Mouse (Mus musculus): ENCODE measurements at regions not wholly inside any gene's neighbourhood (a gene's known extent, or its start where the extent isn't known, plus 50 kb on each side); places are given as distances from the start of the nearest gene placed in this dataset.

DNA sequence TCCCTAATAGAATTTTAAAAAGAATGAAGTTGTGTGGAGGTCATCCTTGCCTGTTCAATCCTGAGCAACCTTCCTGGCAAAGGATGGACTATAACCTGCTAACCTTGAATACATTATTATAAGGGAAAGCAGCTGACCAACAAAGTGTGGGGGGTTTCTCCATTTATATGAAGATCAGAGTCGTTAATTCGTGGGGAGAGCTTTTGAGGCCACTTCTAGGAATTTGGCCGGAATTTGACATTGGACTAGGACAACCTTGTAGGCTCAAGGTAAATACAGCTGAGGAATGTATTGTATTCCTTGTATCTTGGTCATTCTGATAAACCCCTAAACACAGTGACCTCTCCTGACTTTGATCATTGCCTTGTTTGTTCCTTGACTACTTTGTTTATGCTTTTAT, 56.9 kb downstream of the Klf4 start:
- Histone ChIP-seq H3K4me1 (peaks cover 34% of the 10 kb centered on the region), H3K36me3 (no peaks in the 10 kb centered on the region), H3K9me3 (replicated peaks) (no peaks in the 10 kb centered on the region), H3K27ac (replicated peaks) (no peak overlapping the region), H3K4me3 (replicated peaks) (no peak overlapping the region), H3K27me3 (no peaks in the 10 kb centered on the region), H3K4me2 (replicated peaks) (no peak overlapping the region), H3K9ac (no peak overlapping the region)
- no peak for ATAC-seq (ENCODE audit: insufficient number of reproducible peaks, low FRiP score, low TSS enrichment, low read depth)
- 87% methylated on average over 3 of the region's 3 CpGs for WGBS

DNA sequence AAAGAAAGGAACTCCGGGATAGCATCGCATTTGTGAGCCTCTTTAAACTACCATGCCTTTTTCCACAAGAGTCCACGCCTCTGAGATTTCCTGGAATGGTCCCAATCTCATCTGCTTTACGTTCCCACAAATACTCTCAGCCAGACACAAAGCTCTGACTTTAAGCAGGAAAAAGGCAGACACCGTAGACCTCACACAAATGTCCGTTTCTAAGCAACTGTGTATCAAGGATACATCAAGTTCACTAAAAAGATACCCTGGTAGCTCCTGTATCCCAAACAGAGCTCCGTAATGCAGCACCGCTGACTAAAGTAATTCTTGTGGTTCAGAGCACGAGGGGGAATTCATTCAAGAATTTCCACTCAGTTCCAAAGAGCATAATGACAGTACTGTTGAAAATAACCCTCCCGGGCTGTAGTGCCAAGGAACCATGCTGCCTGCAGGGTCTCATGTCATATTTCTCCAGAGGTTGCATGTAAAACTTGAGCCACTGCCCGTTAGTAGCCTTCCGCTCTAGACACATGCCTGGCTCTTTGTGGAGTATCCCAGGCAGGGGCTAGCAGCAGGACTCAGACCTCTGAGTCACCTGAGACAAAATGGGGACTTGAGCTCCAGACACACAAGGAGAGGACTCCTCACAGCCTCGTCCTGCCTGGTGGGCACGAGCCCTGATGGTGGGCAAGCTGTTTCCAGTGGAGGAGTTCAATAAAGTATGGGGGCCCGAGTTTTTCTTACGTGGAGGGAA, 58.0 kb downstream of the Klf4 start:
- Histone ChIP-seq H3K4me1 (peaks cover 27% of the 10 kb centered on the region), H3K4me3 (replicated peaks) (no peak overlapping the region), H3K36me3 (no peaks in the 10 kb centered on the region), H3K4me2 (replicated peaks) (no peak overlapping the region), H3K27me3 (no peaks in the 10 kb centered on the region), H3K27ac (replicated peaks) (0 out of 2 replicates have a peak overlapping the region, but pooled peaks have one; percentile 13), H3K9me3 (replicated peaks) (no peaks in the 10 kb centered on the region), H3K9ac (no peak overlapping the region)
- WGBS: 46% methylated on average over 16 of the region's 16 CpGs
- 0 out of 2 replicates have a peak, but pooled peaks have one; percentile 4 for ATAC-seq (ENCODE audit: insufficient number of reproducible peaks, low FRiP score, low TSS enrichment, low read depth)

DNA sequence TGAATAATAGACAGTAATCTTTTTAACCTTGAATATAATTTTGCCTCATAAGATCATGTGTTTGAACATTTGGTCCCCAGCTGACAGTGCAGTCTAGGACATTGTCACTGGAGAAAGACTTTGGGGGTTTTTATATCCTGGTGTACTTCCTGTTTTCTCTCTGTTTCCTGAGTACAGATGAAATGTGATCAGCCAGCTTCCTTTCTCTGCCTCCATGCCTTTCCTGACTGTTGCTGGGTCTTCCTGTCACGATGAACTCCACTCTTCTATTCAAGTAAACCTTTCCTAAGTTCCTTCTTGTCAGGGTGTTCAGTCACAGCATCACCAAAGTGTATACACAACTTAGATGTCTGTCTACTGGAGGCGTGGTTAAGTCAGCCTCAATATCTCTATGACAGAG, 59.6 kb downstream of the Klf4 start:
- Histone ChIP-seq H3K9me3 (replicated peaks) (no peaks in the 10 kb centered on the region), H3K4me3 (replicated peaks) (no peak overlapping the region), H3K4me2 (replicated peaks) (no peak overlapping the region), H3K27ac (replicated peaks) (no peak overlapping the region), H3K36me3 (no peaks in the 10 kb centered on the region), H3K4me1 (peaks cover 12% of the 10 kb centered on the region), H3K9ac (no peak overlapping the region), H3K27me3 (no peaks in the 10 kb centered on the region)
- 67% methylated on average over 2 of the region's 2 CpGs for WGBS
- ATAC-seq (ENCODE audit: insufficient number of reproducible peaks, low FRiP score, low TSS enrichment, low read depth): no peak

DNA sequence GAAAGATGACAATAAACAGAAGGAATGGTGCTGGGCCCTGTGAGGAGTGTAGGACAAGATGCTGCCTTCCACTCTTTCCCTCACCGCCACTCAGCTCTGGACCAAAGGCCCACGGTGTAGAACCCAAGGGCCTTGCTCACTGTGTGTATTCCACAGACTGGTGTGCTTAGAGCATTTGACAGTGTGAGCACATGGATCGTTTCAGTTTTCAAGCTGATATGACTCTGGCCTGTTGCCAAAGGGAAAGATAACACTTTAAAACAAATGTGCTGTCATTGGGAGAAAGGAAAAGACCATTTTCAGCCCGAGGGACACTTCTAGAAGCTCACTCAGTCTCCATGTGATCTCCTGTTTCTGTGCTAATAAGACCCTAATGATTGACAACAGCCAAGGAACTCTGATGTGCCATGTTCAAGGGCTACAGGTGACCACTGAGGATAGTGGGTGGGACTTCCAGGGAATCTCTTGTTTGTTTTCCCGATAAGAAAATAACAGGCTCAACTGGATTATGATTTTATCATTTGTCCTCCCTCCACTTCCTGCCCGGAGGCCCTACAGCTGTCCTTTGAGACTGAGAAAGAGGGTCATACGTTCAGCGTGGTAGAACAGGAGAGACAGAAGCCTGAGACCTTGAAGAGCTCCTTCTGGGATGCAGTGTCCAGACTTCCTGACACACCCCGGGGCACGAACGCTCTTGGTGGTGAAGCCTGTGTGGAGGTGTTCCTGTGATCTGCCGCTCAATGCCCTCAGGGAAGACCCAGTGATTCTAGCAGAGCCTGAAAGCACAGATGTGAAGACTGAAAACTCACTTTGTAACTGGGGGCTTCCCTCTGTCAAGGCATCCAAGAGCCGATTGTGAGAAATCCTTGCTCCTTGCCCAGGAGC, 61.2 kb downstream of the Klf4 start:
- Histone ChIP-seq H3K36me3 (no peaks in the 10 kb centered on the region), H3K4me1 (peaks cover 11% of the 10 kb centered on the region), H3K4me3 (replicated peaks) (no peak overlapping the region), H3K4me2 (replicated peaks) (no peak overlapping the region), H3K9me3 (replicated peaks) (no peaks in the 10 kb centered on the region), H3K27me3 (no peaks in the 10 kb centered on the region), H3K9ac (no peak overlapping the region), H3K27ac (replicated peaks) (no peak overlapping the region)
- WGBS: 63% methylated on average over 13 of the region's 13 CpGs
- ATAC-seq (ENCODE audit: insufficient number of reproducible peaks, low FRiP score, low TSS enrichment, low read depth): no peak

DNA sequence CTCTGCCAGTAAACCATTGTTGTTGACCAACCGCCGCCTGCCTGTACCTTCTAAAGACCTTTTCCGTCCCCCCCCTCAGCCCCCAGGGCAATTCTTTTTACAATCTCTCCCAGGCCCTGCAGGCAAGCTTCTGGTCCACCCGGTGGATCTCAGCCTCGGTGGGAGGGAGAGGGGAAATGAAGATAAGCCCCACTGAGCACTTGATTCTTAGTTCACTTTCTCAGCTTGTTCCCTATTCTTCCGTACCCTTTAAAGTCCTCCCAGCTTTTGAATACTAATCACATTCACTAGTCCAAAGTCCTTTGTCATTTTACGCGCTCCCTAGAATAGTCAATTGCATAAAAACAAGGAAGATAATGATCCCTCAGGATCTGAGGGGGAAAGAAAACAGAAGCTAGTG, 68.1 kb downstream of the Klf4 start:
- Histone ChIP-seq H3K27me3 (no peaks in the 10 kb centered on the region), H3K4me1 (no peaks in the 10 kb centered on the region), H3K9ac (no peak overlapping the region), H3K36me3 (no peaks in the 10 kb centered on the region), H3K27ac (replicated peaks) (no peak overlapping the region), H3K9me3 (replicated peaks) (no peaks in the 10 kb centered on the region), H3K4me3 (replicated peaks) (no peak overlapping the region), H3K4me2 (replicated peaks) (no peak overlapping the region)
- 29% methylated on average over 8 of the region's 8 CpGs for WGBS
- no peak for ATAC-seq (ENCODE audit: insufficient number of reproducible peaks, low FRiP score, low TSS enrichment, low read depth)

DNA sequence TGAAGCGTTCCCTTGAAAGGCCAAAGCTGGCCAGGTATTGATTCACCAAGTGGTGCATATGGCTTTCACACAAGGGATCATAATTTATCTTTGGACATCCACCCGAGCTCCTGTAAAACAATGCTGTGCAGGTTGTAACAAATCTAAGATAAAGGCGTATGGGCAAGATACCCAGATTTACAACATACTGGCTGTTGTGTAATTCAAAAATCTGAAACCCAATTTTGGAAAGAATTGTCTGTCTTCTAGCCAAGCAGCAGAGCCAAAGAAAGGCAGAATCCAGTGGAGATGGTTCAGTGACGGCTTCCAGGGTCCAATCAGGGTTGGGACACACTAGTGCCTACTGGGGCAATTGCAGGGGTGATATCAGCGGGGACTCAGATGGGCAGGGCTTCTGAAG, 70.3 kb downstream of the Klf4 start:
- ATAC-seq (ENCODE audit: insufficient number of reproducible peaks, low FRiP score, low TSS enrichment, low read depth): no peak
- Histone ChIP-seq H3K9ac (no peak overlapping the region), H3K4me2 (replicated peaks) (no peak overlapping the region), H3K27me3 (no peaks in the 10 kb centered on the region; the same call in 1 of the 2 replicates), H3K27ac (replicated peaks) (no peak overlapping the region), H3K36me3 (no peaks in the 10 kb centered on the region), H3K4me3 (replicated peaks) (no peak overlapping the region), H3K9me3 (replicated peaks) (no peaks in the 10 kb centered on the region), H3K4me1 (no peaks in the 10 kb centered on the region)
- WGBS: 80% methylated on average over 5 of the region's 5 CpGs

DNA sequence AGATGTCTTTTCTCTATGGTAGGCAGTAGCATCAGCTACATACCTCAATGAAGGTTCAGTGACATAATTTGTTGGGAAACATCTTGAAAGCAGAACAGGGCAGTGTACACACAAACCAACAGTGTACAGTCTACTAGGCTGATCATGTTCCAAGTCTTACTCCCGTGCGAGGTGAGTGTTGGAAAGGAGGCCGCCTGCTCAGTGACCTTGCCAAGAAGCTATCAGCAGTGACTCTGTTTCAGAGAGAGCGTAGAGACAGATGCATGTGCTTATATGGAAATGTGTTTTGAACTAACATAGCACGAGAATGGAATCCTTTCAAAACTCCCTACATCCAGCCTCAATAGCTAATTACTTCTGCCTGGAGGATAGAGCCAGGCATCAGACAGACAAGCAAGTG, 78.4 kb downstream of the Klf4 start:
- Histone ChIP-seq H3K36me3 (no peaks in the 10 kb centered on the region), H3K4me3 (replicated peaks) (no peak overlapping the region), H3K27me3 (no peaks in the 10 kb centered on the region; the same call in 1 of the 2 replicates), H3K4me1 (no peaks in the 10 kb centered on the region), H3K4me2 (replicated peaks) (no peak overlapping the region), H3K27ac (replicated peaks) (no peak overlapping the region), H3K9ac (no peak overlapping the region), H3K9me3 (replicated peaks) (no peaks in the 10 kb centered on the region)
- WGBS: 33% methylated on average over 5 of the region's 5 CpGs
- no peak for ATAC-seq (ENCODE audit: insufficient number of reproducible peaks, low FRiP score, low TSS enrichment, low read depth)

DNA sequence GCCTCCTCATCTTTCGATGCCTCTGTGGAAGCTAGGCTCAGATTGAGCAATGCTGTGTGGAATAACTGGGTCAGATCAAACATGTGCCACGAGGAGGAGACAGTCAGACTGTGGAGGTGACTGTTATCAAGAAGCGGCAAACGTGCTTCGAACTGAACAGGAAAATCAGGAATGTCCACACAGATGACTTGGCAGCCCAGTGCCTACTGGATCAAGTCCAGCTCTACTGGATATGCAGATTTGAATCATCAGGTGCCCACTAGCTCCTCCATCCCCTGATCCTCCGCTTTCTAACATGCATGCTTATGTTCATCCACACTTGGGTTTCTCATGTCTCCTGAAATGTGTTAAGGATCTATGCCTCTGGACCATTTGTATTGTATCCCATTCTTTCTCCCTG, 79.7 kb downstream of the Klf4 start:
- Histone ChIP-seq H3K4me2 (replicated peaks) (no peak overlapping the region), H3K36me3 (no peaks in the 10 kb centered on the region), H3K27me3 (no peaks in the 10 kb centered on the region), H3K4me3 (replicated peaks) (no peak overlapping the region), H3K9ac (no peak overlapping the region), H3K9me3 (replicated peaks) (no peaks in the 10 kb centered on the region), H3K27ac (replicated peaks) (no peak overlapping the region), H3K4me1 (no peaks in the 10 kb centered on the region)
- no peak for ATAC-seq (ENCODE audit: insufficient number of reproducible peaks, low FRiP score, low TSS enrichment, low read depth)
- WGBS: 72% methylated on average over 6 of the region's 6 CpGs

DNA sequence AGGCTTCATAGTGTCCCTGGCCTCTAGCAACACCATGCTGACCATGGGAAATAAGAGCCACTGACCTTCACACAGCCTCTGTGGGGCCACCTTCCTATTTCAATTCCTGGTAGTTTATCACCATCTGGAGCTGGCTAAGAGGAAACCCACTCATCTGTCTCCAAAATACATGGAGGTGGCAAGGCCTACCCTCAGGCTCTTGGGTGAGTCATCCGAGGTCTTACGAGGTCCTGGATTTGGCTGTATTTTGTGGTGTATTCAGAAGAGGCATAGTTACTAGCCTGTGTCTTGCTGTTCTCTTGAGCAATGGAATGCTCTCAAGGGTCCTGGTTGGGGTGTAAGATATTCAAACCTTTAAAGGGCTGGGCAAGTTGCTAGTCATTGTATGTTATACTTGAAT, 80.6 kb downstream of the Klf4 start:
- Histone ChIP-seq H3K27me3 (no peaks in the 10 kb centered on the region), H3K27ac (replicated peaks) (no peak overlapping the region), H3K9me3 (replicated peaks) (no peaks in the 10 kb centered on the region), H3K36me3 (no peaks in the 10 kb centered on the region), H3K4me3 (replicated peaks) (no peak overlapping the region), H3K4me2 (replicated peaks) (no peak overlapping the region), H3K9ac (no peak overlapping the region), H3K4me1 (no peaks in the 10 kb centered on the region)
- WGBS: 83% methylated on average over 2 of the region's 2 CpGs
- ATAC-seq (ENCODE audit: insufficient number of reproducible peaks, low FRiP score, low TSS enrichment, low read depth): no peak

DNA sequence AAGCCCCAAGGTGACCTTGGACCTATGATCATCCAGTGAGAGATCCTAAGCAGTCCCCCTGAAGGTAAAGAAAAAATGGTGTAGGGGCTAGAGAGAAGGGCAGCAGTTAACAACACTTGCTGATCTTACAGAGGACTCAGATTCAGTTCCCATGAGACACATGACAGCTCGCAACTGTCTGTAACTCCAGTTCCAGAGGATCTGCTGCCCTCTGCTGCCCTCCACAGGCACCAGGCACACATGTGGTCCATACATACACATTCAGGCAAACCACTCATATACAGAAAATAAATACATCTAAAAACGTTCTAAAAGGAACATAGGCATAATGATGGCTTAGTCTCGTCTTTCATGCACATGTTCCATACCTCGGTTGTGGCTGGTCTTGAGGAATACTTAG, 81.2 kb downstream of the Klf4 start:
- Histone ChIP-seq H3K27me3 (no peaks in the 10 kb centered on the region), H3K4me1 (no peaks in the 10 kb centered on the region), H3K36me3 (no peaks in the 10 kb centered on the region), H3K4me2 (replicated peaks) (no peak overlapping the region), H3K9ac (no peak overlapping the region), H3K4me3 (replicated peaks) (no peak overlapping the region), H3K9me3 (replicated peaks) (no peaks in the 10 kb centered on the region), H3K27ac (replicated peaks) (no peak overlapping the region)
- 53% methylated on average over 4 of the region's 4 CpGs for WGBS
- no peak for ATAC-seq (ENCODE audit: insufficient number of reproducible peaks, low FRiP score, low TSS enrichment, low read depth)

DNA sequence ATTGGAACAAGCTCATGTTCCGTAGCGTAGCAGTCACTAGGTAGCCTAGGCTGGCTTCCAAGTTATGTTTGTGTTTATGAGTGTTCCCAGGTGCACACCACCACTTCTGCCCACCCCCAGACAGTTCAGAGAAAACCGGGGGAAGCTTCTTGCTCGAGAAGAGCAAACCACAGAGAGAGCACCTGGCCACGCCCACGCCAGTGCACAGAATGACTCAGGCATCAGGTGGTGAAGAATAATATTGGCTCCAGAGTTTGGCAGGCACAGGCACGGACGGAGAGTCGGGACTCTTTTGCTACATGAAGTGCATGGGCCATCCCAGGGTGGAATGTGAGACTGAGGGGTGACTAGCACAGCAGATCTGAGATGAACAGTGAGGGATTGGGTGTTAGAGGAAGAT, 88.8 kb downstream of the Klf4 start:
- Histone ChIP-seq H3K9ac (no peak overlapping the region), H3K9me3 (replicated peaks) (no peaks in the 10 kb centered on the region), H3K27ac (replicated peaks) (no peak overlapping the region), H3K36me3 (no peaks in the 10 kb centered on the region), H3K27me3 (no peaks in the 10 kb centered on the region), H3K4me2 (replicated peaks) (no peak overlapping the region), H3K4me3 (replicated peaks) (no peak overlapping the region), H3K4me1 (no peaks in the 10 kb centered on the region)
- no peak for ATAC-seq (ENCODE audit: insufficient number of reproducible peaks, low FRiP score, low TSS enrichment, low read depth)
- 76% methylated on average over 9 of the region's 9 CpGs for WGBS

Measured in embryonic facial prominence, embryonic 15.5 days (tissue).